Mouse (Mus musculus): Measurements from ENCODE around the gene Pik3c2a.
A peak's percentile ranks its signal among the peaks of the same experiment; 100 is the strongest.

DNA sequence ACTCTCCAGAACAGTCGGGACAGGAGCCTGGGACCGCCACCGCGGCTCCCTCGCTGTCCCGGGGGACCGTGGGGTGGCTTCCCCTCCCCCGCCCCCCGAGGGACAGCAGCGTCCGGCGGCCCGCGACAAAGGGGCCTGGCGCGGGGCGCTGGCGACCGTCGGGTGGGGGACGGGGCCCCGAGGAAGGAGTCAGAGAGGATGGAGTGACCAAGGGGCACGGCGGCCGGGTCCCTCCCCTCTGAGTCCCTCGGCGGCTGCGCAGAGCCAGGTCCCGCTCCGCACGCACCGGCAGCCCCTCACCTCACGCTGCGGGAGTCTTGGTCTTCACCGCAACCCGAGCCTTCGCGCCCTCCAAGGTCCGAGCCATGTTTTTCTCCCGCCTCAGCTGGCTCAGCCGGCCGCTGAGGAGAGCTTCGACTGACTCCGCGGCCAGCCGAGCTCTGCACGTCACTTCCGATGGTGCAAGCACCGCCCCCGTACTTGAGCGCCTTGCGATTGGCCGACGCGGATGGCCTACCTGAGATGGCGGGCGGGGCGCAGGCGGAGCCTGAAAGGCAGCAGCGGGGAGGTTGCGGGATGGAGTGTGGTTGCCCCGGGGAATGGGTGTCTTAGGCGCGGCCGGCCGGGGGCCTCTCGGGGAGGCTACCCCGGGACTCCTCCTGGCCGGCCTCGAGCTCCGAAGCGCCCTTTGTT is at the start of gene Pik3c2a:
- peak; percentile 92 for TF ChIP-seq POLR2A (IDR thresholded peaks at IDR 0.05; ENCODE audit: extremely low read depth, insufficient read depth, low read length)
- no peak for TF ChIP-seq CTCF (IDR thresholded peaks at IDR 0.05; ENCODE audit: low read depth, low read length)
